Mouse (Mus musculus): ENCODE data around the gene Spns1.

DNA sequence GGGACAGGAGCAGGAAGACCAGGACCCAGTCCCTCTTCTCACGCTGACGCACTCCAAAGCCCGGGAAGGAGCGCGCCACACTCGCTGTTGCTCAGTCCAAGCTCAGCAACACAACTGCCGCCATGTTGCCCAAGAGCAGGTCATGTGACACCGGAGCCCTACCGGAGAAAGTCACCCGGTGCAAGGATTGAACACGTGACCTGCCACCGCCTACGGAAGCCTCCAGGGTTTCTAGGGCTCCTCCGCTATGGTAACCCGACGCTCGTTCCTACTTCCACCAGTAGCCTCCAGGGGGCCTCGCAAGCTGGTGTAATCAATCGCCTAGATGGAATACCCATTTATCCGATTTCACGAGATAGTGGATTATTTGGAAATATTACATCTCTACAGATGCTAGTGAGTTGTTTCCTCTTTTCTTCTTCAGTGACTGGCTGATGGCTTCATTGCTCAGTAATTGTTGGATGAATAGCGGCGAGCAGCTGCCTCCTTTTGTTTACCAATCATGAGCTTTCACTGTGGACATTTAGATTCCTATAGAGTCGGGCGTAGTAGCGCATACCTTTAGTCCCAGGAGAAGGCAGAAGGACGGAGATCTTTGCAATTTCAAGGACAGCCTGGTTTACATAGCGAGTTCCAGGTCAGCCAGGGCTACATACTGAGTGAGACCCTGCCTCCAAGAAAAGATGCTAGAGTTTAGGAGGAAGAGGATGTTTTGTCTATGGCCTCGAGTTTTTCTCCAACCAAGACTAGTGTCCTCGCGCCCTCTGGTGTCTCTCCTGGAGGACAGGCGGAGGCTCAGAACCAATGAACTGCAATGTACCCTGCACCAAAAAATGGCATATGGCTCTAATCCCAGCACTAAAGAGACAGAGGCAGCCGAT, at the start of gene Spns1:
- TF ChIP-seq CTCF (IDR thresholded peaks at IDR 0.05; ENCODE audit: borderline replicate concordance, insufficient read depth, low read length) = peak; percentile 57
- TF ChIP-seq POLR2A (IDR thresholded peaks at IDR 0.05; ENCODE audit: low read depth, low read length) = peak; percentile 90
